Mouse (Mus musculus): ENCODE measurements around the gene Gpsm3. TPM values are rescaled to one million over a fixed set of nuclear protein-coding genes. Genes with fewer than 3 reads are reported as not detected.

Gene Gpsm3
- total and polyA plus RNA-seq, 3 experiments, result 13.0 to 38.7 (median 18.2) TPM

DNA sequence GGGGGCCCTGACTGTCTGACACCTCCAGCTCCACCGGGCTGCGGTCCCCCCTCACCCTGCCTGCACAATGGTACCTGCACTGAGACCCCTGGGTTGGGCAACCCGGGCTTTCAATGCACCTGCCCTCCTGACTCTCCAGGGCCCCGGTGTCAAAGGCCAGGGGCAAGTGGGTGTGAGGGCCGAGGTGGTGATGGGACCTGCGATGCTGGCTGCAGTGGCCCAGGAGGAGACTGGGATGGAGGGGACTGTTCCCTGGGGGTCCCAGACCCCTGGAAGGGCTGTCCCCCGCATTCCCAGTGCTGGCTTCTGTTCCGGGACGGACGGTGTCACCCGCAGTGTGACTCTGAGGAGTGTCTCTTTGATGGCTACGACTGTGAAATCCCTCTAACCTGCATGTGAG lies 7.1 kb upstream of the Gpsm3 start:
- DNase-seq (ENCODE audit: extremely low read depth), result no peak
- Histone ChIP-seq H3K4me2 (ENCODE audit: insufficient read depth, low read depth, poor library complexity, severe bottlenecking) (no peak overlapping the region), H3K27ac (ENCODE audit: insufficient read depth, low read depth) (no peak overlapping the region), H3K9me3 (replicated peaks; ENCODE audit: low read length) (no peaks in the 10 kb centered on the region), H3K27me3 (replicated peaks) (peaks cover 8% of the 10 kb centered on the region), H3K4me3 (replicated peaks in 1 of 3; ENCODE audit: low read depth in 2 of 3, low read length in 2 of 3, poor library complexity in 1 of 3) (no peak overlapping the region), H3K79me2 (replicated peaks; ENCODE audit: control insufficient read depth, extremely low read depth, insufficient read depth, poor library complexity, severe bottlenecking) (no peaks in the 10 kb centered on the region), H3K36me3 (replicated peaks in 1 of 2; ENCODE audit: control insufficient read depth in 1 of 2, insufficient read depth in 1 of 2, low read length in 1 of 2) (no peaks in the 10 kb centered on the region), H3K9ac (ENCODE audit: insufficient read depth, low read depth) (no peak overlapping the region), H3K4me1 (ENCODE audit: control insufficient read depth in 1 of 2, insufficient read depth in 2 of 2) (peaks cover 2 to 17% of the 10 kb centered on the region in 2 experiments; a peak in 3 of 4 replicates)
- in situ Hi-C loops (cut with MboI; ENCODE audit: low pct_ligation_motif_present, low pct_unique_long_range_greater_than_20kb, low sequenced_read_pairs), result no loop called here
- TF ChIP-seq CHD2 (IDR thresholded peaks at IDR 0.05; ENCODE audit: low read length), result no peak
- TF ChIP-seq JUND (conservative IDR thresholded peaks at IDR 0.05; ENCODE audit: low read depth, low read length), result no peak
- TF ChIP-seq TBP (conservative IDR thresholded peaks at IDR 0.05; ENCODE audit: low read depth, low read length), result no peak
- no peak for TF ChIP-seq CTCF (conservative IDR thresholded peaks at IDR 0.05 in 1 of 2, IDR thresholded peaks at IDR 0.05 in 1 of 2; ENCODE audit: low read depth in 2 of 2, low read length in 2 of 2)
- TF ChIP-seq POLR2AphosphoS2 (IDR thresholded peaks at IDR 0.05; ENCODE audit: low read depth, low read length), result no peak
- TF ChIP-seq RCOR1 (conservative IDR thresholded peaks at IDR 0.05; ENCODE audit: low read depth, low read length), result no peak
- TF ChIP-seq ZC3H11A (IDR thresholded peaks at IDR 0.05; ENCODE audit: low read depth, low read length), result no peak
- no peak for TF ChIP-seq BHLHE40 (IDR thresholded peaks at IDR 0.05; ENCODE audit: low read depth, low read length)
- TF ChIP-seq JUN (IDR thresholded peaks at IDR 0.05; ENCODE audit: insufficient read depth, low read depth, low read length), result no peak
- no peak for TF ChIP-seq GABPA (IDR thresholded peaks at IDR 0.05; ENCODE audit: insufficient replicate concordance, low read depth, low read length)
- no peak for TF ChIP-seq MEF2A (IDR thresholded peaks at IDR 0.05; ENCODE audit: borderline replicate concordance, low read depth, low read length)
- no peak for TF ChIP-seq MAFK (IDR thresholded peaks at IDR 0.05; ENCODE audit: insufficient replicate concordance, low read length)
- no peak for TF ChIP-seq MAX (IDR thresholded peaks at IDR 0.05; ENCODE audit: low read length)
- no peak for TF ChIP-seq SMC3 (IDR thresholded peaks at IDR 0.05; ENCODE audit: low read depth, low read length)
- dilution Hi-C loops (cut with MboI; ENCODE audit: extremely low pct_ligation_motif_present, extremely low pct_unique_long_range_greater_than_20kb, low sequenced_read_pairs), result no loop called here

GRCm38 (mm10) chr17:34583397-34583796 lies 6.2 kb upstream of the Gpsm3 start:
- H3K79me2 ChIP-seq (replicated peaks; ENCODE audit: control insufficient read depth, extremely low read depth, insufficient read depth, poor library complexity, severe bottlenecking), result no peaks in the 10 kb centered on the region; the same call in 1 of the 2 replicates
- no peaks in the 10 kb centered on the region for H3K36me3 ChIP-seq (replicated peaks in 1 of 2; ENCODE audit: control insufficient read depth in 1 of 2, insufficient read depth in 1 of 2, low read length in 1 of 2)
- dilution Hi-C loops (cut with MboI; ENCODE audit: extremely low pct_ligation_motif_present, extremely low pct_unique_long_range_greater_than_20kb, low sequenced_read_pairs), result no loop called here
- H3K4me3 ChIP-seq (replicated peaks in 1 of 3; ENCODE audit: low read depth in 2 of 3, low read length in 2 of 3, poor library complexity in 1 of 3), result no peak overlapping the region
- H3K4me2 ChIP-seq (ENCODE audit: insufficient read depth, low read depth, poor library complexity, severe bottlenecking), result no peak overlapping the region
- H3K27ac ChIP-seq (ENCODE audit: insufficient read depth, low read depth), result no peak overlapping the region
- in situ Hi-C loops (cut with MboI; ENCODE audit: low pct_ligation_motif_present, low pct_unique_long_range_greater_than_20kb, low sequenced_read_pairs), result no loop called here
- peaks cover 8% of the 10 kb centered on the region for H3K27me3 ChIP-seq (replicated peaks)
- H3K4me1 ChIP-seq (ENCODE audit: control insufficient read depth in 1 of 2, insufficient read depth in 2 of 2), result peaks cover 0 to 12% of the 10 kb centered on the region in 2 experiments; a peak in 2 of 4 replicates
- H3K9ac ChIP-seq (ENCODE audit: insufficient read depth, low read depth), result no peak overlapping the region
- DNase-seq (ENCODE audit: extremely low read depth), result no peak
- no peak for TF ChIP-seq ELF1 (IDR thresholded peaks at IDR 0.05; ENCODE audit: low read depth, low read length)
- no peak for TF ChIP-seq TBP (conservative IDR thresholded peaks at IDR 0.05; ENCODE audit: low read depth, low read length)
- no peak for TF ChIP-seq USF2 (conservative IDR thresholded peaks at IDR 0.05; ENCODE audit: low read depth, low read length)
- TF ChIP-seq EP300 (IDR thresholded peaks at IDR 0.05; ENCODE audit: low read length), result no peak
- TF ChIP-seq E2F4 (IDR thresholded peaks at IDR 0.05; ENCODE audit: insufficient replicate concordance, low read depth, low read length), result no peak
- TF ChIP-seq POLR2A (IDR thresholded peaks at IDR 0.05; ENCODE audit: low read depth, low read length), result no peak
- TF ChIP-seq ZKSCAN1 (IDR thresholded peaks at IDR 0.05; ENCODE audit: borderline replicate concordance, low read depth, low read length), result no peak
- no peak for TF ChIP-seq ZNF384 (IDR thresholded peaks at IDR 0.05; ENCODE audit: low read depth, low read length)
- TF ChIP-seq MAX (IDR thresholded peaks at IDR 0.05; ENCODE audit: low read length), result no peak
- TF ChIP-seq HCFC1 (IDR thresholded peaks at IDR 0.05; ENCODE audit: low read depth, low read length), result no peak
- TF ChIP-seq USF1 (IDR thresholded peaks at IDR 0.05; ENCODE audit: low read depth, low read length), result no peak
- no peak for TF ChIP-seq MEF2A (IDR thresholded peaks at IDR 0.05; ENCODE audit: borderline replicate concordance, low read depth, low read length)
- no peak for TF ChIP-seq GABPA (IDR thresholded peaks at IDR 0.05; ENCODE audit: insufficient replicate concordance, low read depth, low read length)
- no peak for TF ChIP-seq JUN (IDR thresholded peaks at IDR 0.05; ENCODE audit: insufficient read depth, low read depth, low read length)
- TF ChIP-seq SMC3 (IDR thresholded peaks at IDR 0.05; ENCODE audit: low read depth, low read length), result no peak
- no peak for TF ChIP-seq ETS1 (conservative IDR thresholded peaks at IDR 0.05; ENCODE audit: low read depth, low read length)
- no peak for TF ChIP-seq BHLHE40 (IDR thresholded peaks at IDR 0.05; ENCODE audit: low read depth, low read length)
- H3K9me3 ChIP-seq (replicated peaks; ENCODE audit: low read length), result no peaks in the 10 kb centered on the region

Data from CH12.LX (cell line).